Mouse (Mus musculus) E14TG2a.4 (cell line): ENCODE data around the gene Nacc1.
A peak's percentile ranks its signal among the peaks of the same experiment; 100 is the strongest.

Experiments
- H3K27me3 ChIP-seq: 2 replicates; pipeline ENCODE4 v1.6.1; 2014; ENCODE audit warnings: low read length, control low read depth; ENCODE audit not compliant: insufficient read depth
- H3K36me3 ChIP-seq: 2 replicates; pipeline ENCODE4 v1.6.1; 2014; ENCODE audit warnings: low read length, control low read depth; ENCODE audit not compliant: insufficient read depth
- H3K4me1 ChIP-seq: replicated peaks from 2 replicates; pipeline ENCODE4 v1.6.1; 2014; ENCODE audit warnings: low read depth, low read length, control low read depth
- H3K4me3 ChIP-seq: replicated peaks from 2 replicates; pipeline ENCODE4 v1.5.1; 2014; ENCODE audit warnings: mild to moderate bottlenecking, low read length
- H3K9me3 ChIP-seq: 2 replicates; pipeline ENCODE4 v1.6.1; 2014; ENCODE audit warnings: low read length, control low read depth
- CTCF ChIP-seq: conservative IDR thresholded peaks from 2 replicates; pipeline ENCODE4 v1.5.1; 2014; ENCODE audit warnings: low read length
- NANOG ChIP-seq: IDR thresholded peaks from 2 replicates; pipeline ENCODE4 v1.6.1; 2014; ENCODE audit warnings: borderline replicate concordance, low read length, mixed read lengths
- POU5F1 ChIP-seq: IDR thresholded peaks from 2 replicates; pipeline ENCODE4 v1.6.1; 2014; ENCODE audit warnings: low read length, borderline replicate concordance

Gene Nacc1

DNA sequence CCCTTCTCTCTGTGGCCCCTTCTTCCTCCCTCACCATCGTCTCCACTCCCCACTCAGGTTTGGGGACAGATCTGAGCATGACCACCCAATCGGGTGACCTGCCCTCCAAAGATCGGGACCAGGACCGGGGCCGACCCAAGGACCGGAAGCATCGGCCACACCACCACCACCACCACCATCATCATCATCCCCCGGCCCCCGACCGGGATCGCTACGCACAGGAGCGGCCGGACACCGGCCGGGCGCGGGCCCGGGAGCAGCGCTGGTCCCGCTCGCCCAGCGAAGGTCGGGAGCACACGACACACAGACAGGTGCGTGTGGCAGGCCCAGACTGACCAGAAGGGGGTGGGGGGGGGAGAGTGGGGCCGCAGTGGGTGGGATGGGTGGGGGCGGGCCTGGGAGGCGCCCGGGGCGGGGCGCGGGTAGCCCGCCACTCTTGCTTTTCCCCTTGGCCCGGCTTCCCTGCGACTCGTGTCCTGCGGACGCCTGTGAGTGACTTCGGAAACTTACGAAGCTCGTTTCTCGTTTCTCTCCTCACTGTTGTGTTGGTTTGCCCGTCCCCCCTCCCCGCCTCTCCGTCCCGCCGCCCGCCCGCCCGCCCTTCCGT lies 49.0 kb downstream of the Nacc1 start:
- peaks cover 80% of the 10 kb centered on the region for H3K4me1 ChIP-seq
- peaks cover 11% of the 10 kb centered on the region; the same call in 1 of the 2 replicates for H3K36me3 ChIP-seq
- no peak for TF ChIP-seq NANOG
- TF ChIP-seq CTCF, result no peak
- TF ChIP-seq POU5F1, result no peak
- H3K27me3 ChIP-seq, result no peaks in the 10 kb centered on the region
- H3K4me3 ChIP-seq, result peak overlapping the region; percentile 82
- H3K9me3 ChIP-seq, result no peaks in the 10 kb centered on the region

DNA sequence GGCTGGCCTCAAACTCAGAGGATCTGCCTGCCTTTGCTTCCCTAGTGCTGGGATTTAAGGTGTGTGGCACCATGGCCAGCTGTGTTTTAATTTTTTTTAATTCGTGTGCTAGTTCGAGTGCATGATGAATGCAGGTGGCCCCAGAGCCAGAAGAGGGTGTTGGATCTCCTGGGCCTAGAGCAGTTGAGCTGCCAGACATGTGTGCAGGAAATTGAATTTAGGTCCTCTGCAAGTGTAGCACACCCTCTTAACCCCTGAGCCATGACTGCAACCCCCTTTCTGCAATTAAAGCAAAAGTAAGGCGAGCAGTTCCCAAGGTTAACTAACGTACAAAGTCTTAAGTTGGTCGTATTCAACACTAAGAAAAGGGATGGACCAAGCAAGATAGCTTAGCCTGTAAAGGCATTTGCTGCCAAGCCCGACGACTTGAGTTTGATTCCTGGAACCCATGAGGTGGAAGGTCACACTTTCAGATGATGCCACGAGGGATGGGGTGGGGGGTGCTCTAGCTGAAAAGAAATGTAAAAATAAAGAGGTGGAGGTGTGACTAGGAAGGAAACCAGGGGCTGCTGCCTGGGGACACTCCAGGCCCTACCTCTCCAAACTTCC lies 49.6 kb downstream of the Nacc1 start:
- no peak for TF ChIP-seq POU5F1
- TF ChIP-seq CTCF, result no peak
- no peak for TF ChIP-seq NANOG
- Histone ChIP-seq H3K4me1 (peaks cover 81% of the 10 kb centered on the region), H3K4me3 (peak overlapping the region; percentile 82), H3K36me3 (peaks cover 11% of the 10 kb centered on the region; the same call in 1 of the 2 replicates), H3K9me3 (no peaks in the 10 kb centered on the region), H3K27me3 (no peaks in the 10 kb centered on the region)

DNA sequence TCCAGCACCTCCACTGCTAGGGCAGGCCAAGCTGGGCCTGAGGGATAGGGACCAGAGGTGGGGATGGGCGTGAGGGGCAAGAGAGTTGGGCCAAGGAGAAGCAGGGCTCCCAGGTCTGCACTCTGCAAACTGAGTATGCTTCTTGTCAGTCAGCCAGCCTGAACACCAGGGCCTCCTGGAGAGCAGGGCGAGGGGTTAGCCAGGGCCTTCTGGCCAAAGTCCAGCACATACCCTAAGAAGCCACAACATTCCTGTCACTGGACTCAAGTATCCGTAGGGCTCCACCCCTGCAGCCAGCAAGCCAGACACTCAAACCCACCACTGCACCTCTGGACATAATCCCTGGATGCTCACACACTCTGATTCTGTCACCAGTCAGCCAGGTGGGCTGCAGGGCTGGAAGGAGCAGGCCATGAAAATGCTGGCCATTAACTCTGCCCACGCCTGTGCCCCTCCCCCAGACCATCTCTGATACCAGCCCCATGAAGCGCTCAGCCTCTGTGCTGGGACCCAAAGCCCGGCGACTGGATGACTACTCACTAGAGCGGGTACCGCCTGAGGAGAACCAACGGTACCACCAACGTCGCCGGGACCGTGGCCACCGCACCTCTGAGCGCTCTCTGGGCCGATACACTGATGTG lies 51.5 kb downstream of the Nacc1 start:
- H3K9me3 ChIP-seq, result peaks cover 7% of the 10 kb centered on the region
- peak overlapping the region; percentile 37 for H3K4me3 ChIP-seq
- TF ChIP-seq POU5F1 (no peak), CTCF (no peak), NANOG (no peak)
- no peaks in the 10 kb centered on the region for H3K27me3 ChIP-seq
- peaks cover 70% of the 10 kb centered on the region for H3K4me1 ChIP-seq
- peaks cover 11% of the 10 kb centered on the region; the same call in 1 of the 2 replicates for H3K36me3 ChIP-seq

GRCm38 (mm10) chr8:84635397-84636050 lies 52.1 kb downstream of the Nacc1 start:
- Histone ChIP-seq H3K4me1 (peaks cover 65% of the 10 kb centered on the region), H3K4me3 (peak overlapping the region; percentile 37), H3K9me3 (peaks cover 13% of the 10 kb centered on the region), H3K36me3 (peaks cover 11% of the 10 kb centered on the region; the same call in 1 of the 2 replicates), H3K27me3 (no peaks in the 10 kb centered on the region)
- TF ChIP-seq POU5F1 (no peak), CTCF (no peak), NANOG (no peak)

- Histone ChIP-seq H3K27me3 (no peaks in the 10 kb centered on the region), H3K9me3 (peaks cover 13% of the 10 kb centered on the region), H3K36me3 (peaks cover 11% of the 10 kb centered on the region; the same call in 1 of the 2 replicates), H3K4me1 (peaks cover 64% of the 10 kb centered on the region), H3K4me3 (peak overlapping the region; percentile 35)
- TF ChIP-seq NANOG, result no peak
- TF ChIP-seq CTCF, result no peak
- no peak for TF ChIP-seq POU5F1
These were observed 52.8 kb downstream of the Nacc1 start for GRCm38 (mm10) chr8:84634849-84635304.

GRCm38 (mm10) chr8:84633841-84634584 lies 53.6 kb downstream of the Nacc1 start:
- no peaks in the 10 kb centered on the region for H3K27me3 ChIP-seq
- TF ChIP-seq CTCF, result no peak
- TF ChIP-seq POU5F1, result no peak
- TF ChIP-seq NANOG, result no peak
- peaks cover 13% of the 10 kb centered on the region for H3K9me3 ChIP-seq
- H3K4me1 ChIP-seq, result peaks cover 72% of the 10 kb centered on the region
- H3K4me3 ChIP-seq, result peak overlapping the region; percentile 45
- H3K36me3 ChIP-seq, result peaks cover 11% of the 10 kb centered on the region; the same call in 1 of the 2 replicates

- Histone ChIP-seq H3K9me3 (peaks cover 13% of the 10 kb centered on the region), H3K36me3 (peaks cover 10% of the 10 kb centered on the region; the same call in 1 of the 2 replicates), H3K27me3 (peaks cover under 1% of the 10 kb centered on the region; the same call in 1 of the 2 replicates), H3K4me3 (no peak overlapping the region), H3K4me1 (peaks cover 57% of the 10 kb centered on the region)
- TF ChIP-seq NANOG, result peak; percentile 77
- no peak for TF ChIP-seq CTCF
These were observed 55.8 kb downstream of the Nacc1 start for GRCm38 (mm10) chr8:84631813-84632212.
